Mouse (Mus musculus) embryonic facial prominence, embryonic 14.5 days (tissue): ENCODE measurements at regions not wholly inside any gene's neighbourhood (a gene's known extent, or its start where the extent isn't known, plus 50 kb on each side); places are given as distances from the start of the nearest gene placed in this dataset.

Experiments used
- ATAC-seq: fragments of 200-750 bp; cut with Nextera tagmentation; 2 replicates; pipeline ENCODE4 v1.8.0; 2017; ENCODE audit warnings: low read depth, moderate number of reproducible peaks, moderate TSS enrichment
- DNase-seq: peaks from one replicate; pipeline ENCODE4 v3.0.0-alpha.2; 2015; ENCODE audit warnings: low spot score
- H3K27ac ChIP-seq: fragments of 300-500 bp; sonication (generic); replicated peaks from 2 replicates; pipeline ENCODE4 v1.5.1; 2014; ENCODE audit warnings: low read depth, mild to moderate bottlenecking, low read length, moderate library complexity
- H3K27me3 ChIP-seq: fragments of 300-500 bp; sonication (generic); replicated peaks from 2 replicates; pipeline ENCODE4 v1.6.1; 2014; ENCODE audit warnings: low read length; ENCODE audit not compliant: control insufficient read depth, insufficient read depth
- H3K36me3 ChIP-seq: fragments of 300-500 bp; sonication (generic); 2 replicates; pipeline ENCODE4 v1.6.1; 2014; ENCODE audit warnings: low read length, mixed read lengths; ENCODE audit not compliant: control insufficient read depth, insufficient read depth
- H3K4me1 ChIP-seq: fragments of 300-500 bp; sonication (generic); 2 replicates; pipeline ENCODE4 v1.6.1; 2014; ENCODE audit warnings: antibody characterized with exemption, low read length; ENCODE audit not compliant: control insufficient read depth, insufficient read depth
- H3K4me2 ChIP-seq: fragments of 300-500 bp; sonication (generic); 2 replicates; pipeline ENCODE4 v1.6.1; 2014; ENCODE audit warnings: low read depth, mild to moderate bottlenecking, low read length, moderate library complexity, mixed read lengths
- H3K4me3 ChIP-seq: fragments of 300-500 bp; sonication (generic); 2 replicates; pipeline ENCODE4 v1.5.1; 2014; ENCODE audit warnings: low read depth, mild to moderate bottlenecking, low read length
- H3K9ac ChIP-seq: fragments of 300-500 bp; sonication (generic); 2 replicates; pipeline ENCODE4 v1.6.1; 2014; ENCODE audit warnings: low read depth, mild to moderate bottlenecking, low read length, moderate library complexity, mixed read lengths
- H3K9me3 ChIP-seq: fragments of 300-500 bp; sonication (generic); 2 replicates; pipeline ENCODE4 v1.6.1; 2016; ENCODE audit warnings: low read length; ENCODE audit not compliant: control insufficient read depth
- WGBS: fragments of 180-500 bp; shearing (Covaris S2); extraction: QIAGEN DNeasy Blood & Tissue Kit; methylation state at CpG from one replicate; pipeline ENCODE4 v1.1.7; 2014; 5-methylcytosine and 5-hydroxymethylcytosine counted together

- Histone ChIP-seq H3K4me1 (no peaks in the 10 kb centered on the region), H3K9me3 (no peaks in the 10 kb centered on the region), H3K9ac (no peak overlapping the region), H3K27ac (no peak overlapping the region), H3K4me2 (no peak overlapping the region), H3K4me3 (no peak overlapping the region), H3K36me3 (no peaks in the 10 kb centered on the region), H3K27me3 (no peaks in the 10 kb centered on the region)
- ATAC-seq, result no peak
- WGBS, result 53% methylated on average over 1 of the region's 1 CpGs
- no peak for DNase-seq
Measured at GRCm38 (mm10) chr15:42225006-42225405, 2090.8 kb downstream of the 9330182O14Rik start.

DNA sequence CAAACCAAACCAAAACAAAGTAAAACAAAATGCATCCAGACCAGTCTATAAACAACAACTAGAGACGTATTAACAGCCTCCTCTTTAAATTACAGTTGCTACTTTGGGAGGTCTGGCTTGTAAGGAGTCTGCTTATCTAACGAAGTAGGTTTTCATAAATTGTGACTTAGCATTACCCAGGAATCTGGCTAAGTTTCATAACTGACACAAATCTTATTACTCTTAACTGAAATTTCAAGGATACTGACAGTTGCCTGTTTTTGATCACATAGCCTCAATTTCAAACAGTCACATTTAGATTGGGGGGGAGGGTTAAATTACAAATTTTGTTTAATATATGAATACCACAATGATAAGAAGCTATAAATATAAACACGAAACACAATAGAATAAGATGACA, 2097.5 kb downstream of the 9330182O14Rik start:
- peaks cover 12% of the 10 kb centered on the region for H3K9me3 ChIP-seq
- no peak overlapping the region for H3K4me3 ChIP-seq
- H3K27ac ChIP-seq, result no peak overlapping the region
- DNase-seq (no peak), ATAC-seq (no peak)
- no peak overlapping the region for H3K4me2 ChIP-seq
- H3K27me3 ChIP-seq, result no peaks in the 10 kb centered on the region
- H3K9ac ChIP-seq, result no peak overlapping the region
- H3K4me1 ChIP-seq, result no peaks in the 10 kb centered on the region
- no peaks in the 10 kb centered on the region for H3K36me3 ChIP-seq
- 83% methylated on average over 3 of the region's 3 CpGs for WGBS

GRCm38 (mm10) chr15:42246812-42247211, 2112.6 kb downstream of the 9330182O14Rik start:
- Histone ChIP-seq H3K36me3 (no peaks in the 10 kb centered on the region), H3K4me3 (no peak overlapping the region), H3K27ac (no peak overlapping the region), H3K4me2 (no peak overlapping the region), H3K9me3 (peaks cover 11% of the 10 kb centered on the region), H3K27me3 (no peaks in the 10 kb centered on the region), H3K4me1 (no peaks in the 10 kb centered on the region), H3K9ac (no peak overlapping the region)
- WGBS, result 87% methylated on average over 1 of the region's 1 CpGs
- DNase-seq (no peak), ATAC-seq (no peak)

DNA sequence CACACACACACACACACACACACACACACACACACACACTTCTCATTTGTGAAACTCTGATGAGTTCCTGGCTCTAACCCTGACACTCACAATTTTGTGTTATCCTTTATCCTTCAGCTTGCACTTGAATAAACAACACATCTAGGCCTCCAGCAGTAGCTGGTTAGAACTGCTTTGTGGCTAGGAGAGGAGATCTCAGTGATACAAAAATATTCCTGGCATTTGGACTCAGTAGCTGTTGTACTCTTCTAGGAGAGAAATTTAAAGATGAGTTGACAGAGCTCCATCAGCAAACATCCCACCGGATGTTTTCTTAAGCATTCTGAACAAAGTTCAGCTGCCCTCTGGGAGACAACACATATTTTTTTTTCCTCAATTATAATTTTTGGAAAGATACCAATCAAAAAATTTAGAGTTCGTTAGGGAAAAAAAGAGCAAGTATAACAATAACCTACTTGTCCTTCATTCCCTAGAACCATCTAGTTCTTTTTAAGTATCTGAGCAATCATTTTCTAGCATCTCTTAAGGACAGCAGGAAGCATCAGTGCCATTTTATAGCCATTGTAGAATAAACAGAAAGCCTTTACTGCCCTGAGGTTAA, 2118.7 kb downstream of the 9330182O14Rik start:
- Histone ChIP-seq H3K4me3 (no peak overlapping the region), H3K4me2 (no peak overlapping the region), H3K27me3 (no peaks in the 10 kb centered on the region), H3K9ac (no peak overlapping the region), H3K27ac (no peak overlapping the region), H3K4me1 (no peaks in the 10 kb centered on the region), H3K36me3 (no peaks in the 10 kb centered on the region), H3K9me3 (no peaks in the 10 kb centered on the region)
- 55% methylated on average over 2 of the region's 2 CpGs for WGBS
- ATAC-seq, result no peak
- no peak for DNase-seq

- Histone ChIP-seq H3K4me2 (no peak overlapping the region), H3K9ac (no peak overlapping the region), H3K4me1 (no peaks in the 10 kb centered on the region), H3K9me3 (no peaks in the 10 kb centered on the region), H3K27ac (no peak overlapping the region), H3K27me3 (no peaks in the 10 kb centered on the region), H3K36me3 (no peaks in the 10 kb centered on the region), H3K4me3 (no peak overlapping the region)
- ATAC-seq (no peak), DNase-seq (no peak)
- 60% methylated on average over 2 of the region's 2 CpGs for WGBS
Measured at GRCm38 (mm10) chr15:42256343-42256742, 2122.2 kb downstream of the 9330182O14Rik start.

- Histone ChIP-seq H3K9ac (no peak overlapping the region), H3K36me3 (no peaks in the 10 kb centered on the region), H3K4me2 (no peak overlapping the region), H3K9me3 (no peaks in the 10 kb centered on the region), H3K4me3 (no peak overlapping the region), H3K4me1 (no peaks in the 10 kb centered on the region), H3K27ac (no peak overlapping the region), H3K27me3 (no peaks in the 10 kb centered on the region)
- no peak for ATAC-seq
- no peak for DNase-seq
- WGBS, result 55% methylated on average over 1 of the region's 1 CpGs
Measured at GRCm38 (mm10) chr15:42275117-42275516, 2141.0 kb downstream of the 9330182O14Rik start.

DNA sequence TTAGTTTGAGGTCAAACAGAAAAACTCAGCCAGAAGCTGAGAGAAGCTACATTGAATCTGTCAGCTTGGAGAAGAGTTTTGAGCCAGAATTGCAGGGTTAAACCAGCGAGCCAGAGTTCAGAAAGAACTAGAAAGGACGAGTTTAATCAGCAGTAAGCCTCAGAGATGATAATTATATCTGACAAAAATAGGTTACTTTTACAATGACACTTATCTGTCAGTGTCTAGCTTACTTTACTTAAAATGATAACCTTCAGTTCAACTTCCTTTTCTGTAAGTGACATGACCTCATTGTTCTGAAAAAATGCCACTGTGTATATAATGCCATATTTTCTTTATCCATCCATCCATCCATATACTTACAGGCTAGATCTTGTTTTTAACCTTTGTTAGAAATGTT, 2143.1 kb downstream of the 9330182O14Rik start:
- no peaks in the 10 kb centered on the region for H3K9me3 ChIP-seq
- no peak overlapping the region for H3K9ac ChIP-seq
- no peak overlapping the region for H3K27ac ChIP-seq
- ATAC-seq (no peak), DNase-seq (no peak)
- no peak overlapping the region for H3K4me3 ChIP-seq
- H3K4me1 ChIP-seq, result no peaks in the 10 kb centered on the region
- H3K36me3 ChIP-seq, result no peaks in the 10 kb centered on the region
- H3K27me3 ChIP-seq, result no peaks in the 10 kb centered on the region
- no peak overlapping the region for H3K4me2 ChIP-seq
- 79% methylated on average over 2 of the region's 2 CpGs for WGBS

DNA sequence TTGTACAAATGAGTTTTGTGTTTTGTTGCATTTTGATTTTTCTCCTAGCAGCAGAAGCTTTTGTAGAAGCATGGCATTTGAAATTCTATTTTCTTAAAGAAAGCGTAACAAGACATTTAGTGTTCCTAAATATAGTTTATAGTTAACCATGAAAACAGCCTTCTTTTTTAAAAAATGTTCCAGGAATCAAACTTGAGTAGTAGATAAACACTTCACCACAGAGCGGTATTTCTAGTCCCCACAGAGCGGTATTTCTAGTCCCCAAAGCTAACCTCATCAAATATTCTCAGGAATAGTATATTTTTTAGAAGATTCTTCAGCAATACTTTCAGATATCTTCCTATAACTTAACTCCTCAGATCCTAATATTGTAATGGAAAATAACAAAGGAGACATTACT, 2146.6 kb downstream of the 9330182O14Rik start:
- Histone ChIP-seq H3K27ac (no peak overlapping the region), H3K4me2 (no peak overlapping the region)

GRCm38 (mm10) chr15:42296406-42296805, 2162.2 kb downstream of the 9330182O14Rik start:
- Histone ChIP-seq H3K4me3 (no peak overlapping the region), H3K9ac (no peak overlapping the region), H3K27me3 (no peaks in the 10 kb centered on the region), H3K9me3 (no peaks in the 10 kb centered on the region), H3K4me1 (no peaks in the 10 kb centered on the region), H3K4me2 (no peak overlapping the region), H3K27ac (no peak overlapping the region), H3K36me3 (no peaks in the 10 kb centered on the region)
- DNase-seq (no peak), ATAC-seq (no peak)
- WGBS, result 28% methylated on average over 4 of the region's 4 CpGs

More for the DNA sequence above, 2146.6 kb downstream of the 9330182O14Rik start:
- no peaks in the 10 kb centered on the region for H3K36me3 ChIP-seq
- no peaks in the 10 kb centered on the region for H3K9me3 ChIP-seq
- ATAC-seq (no peak), DNase-seq (no peak)
- 93% methylated on average over 3 of the region's 3 CpGs for WGBS
- H3K4me3 ChIP-seq, result no peak overlapping the region
- no peak overlapping the region for H3K9ac ChIP-seq
- no peaks in the 10 kb centered on the region for H3K27me3 ChIP-seq
- no peaks in the 10 kb centered on the region for H3K4me1 ChIP-seq
